Mouse (Mus musculus): Measurements from ENCODE around the gene Clpb. TPM values are rescaled to one million over a fixed set of nuclear protein-coding genes. Genes with fewer than 3 reads are reported as not detected.

The Clpb gene
- total RNA-seq, 1 experiment from 2014 or later = 7.7 TPM

DNA sequence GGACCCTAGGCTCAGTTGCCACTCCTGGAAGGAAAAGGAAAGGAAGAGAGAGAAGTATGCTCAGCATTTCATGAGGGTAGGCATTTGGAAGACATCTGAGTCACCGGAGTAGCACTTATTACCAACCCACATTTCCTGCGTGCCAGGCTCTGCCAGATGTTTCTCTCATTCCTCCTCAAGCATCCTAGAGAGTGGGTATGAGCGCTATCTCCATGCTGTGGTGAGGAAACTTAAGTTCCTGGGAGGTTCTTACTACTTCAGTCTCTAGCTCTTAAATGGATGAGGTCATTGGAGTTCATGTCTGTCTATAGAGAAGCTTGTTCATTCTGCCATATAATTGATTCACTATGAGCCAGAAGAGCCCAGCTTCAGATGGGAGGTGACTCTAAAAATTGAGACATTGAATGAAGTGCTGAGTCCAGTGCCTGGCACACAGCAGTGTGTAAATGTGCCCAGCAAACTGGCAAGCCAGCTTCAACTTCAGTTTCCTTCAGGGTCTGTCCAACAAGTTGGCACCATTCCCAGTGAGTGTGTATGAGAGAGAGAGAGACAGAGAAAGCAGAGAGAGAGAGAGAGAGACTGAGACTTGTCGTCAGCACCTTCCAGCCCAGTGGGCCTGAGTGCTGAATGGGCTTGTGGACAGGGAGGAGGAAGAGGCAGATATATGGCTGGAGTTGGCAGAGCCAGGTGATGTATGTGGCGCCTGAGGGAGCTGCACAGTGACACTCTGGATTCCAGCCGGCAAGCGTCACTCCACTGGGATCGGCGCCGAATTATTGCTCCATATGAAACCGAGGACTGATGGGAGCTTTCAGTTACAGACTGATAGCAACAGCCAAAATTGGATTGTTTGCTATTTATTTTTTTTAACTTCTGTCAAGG is 98.7 kb downstream of the Clpb start:
- no peak for ATAC-seq (ENCODE audit: extremely low read depth, insufficient number of reproducible peaks, low FRiP score, poor library complexity, severe bottlenecking)

DNA sequence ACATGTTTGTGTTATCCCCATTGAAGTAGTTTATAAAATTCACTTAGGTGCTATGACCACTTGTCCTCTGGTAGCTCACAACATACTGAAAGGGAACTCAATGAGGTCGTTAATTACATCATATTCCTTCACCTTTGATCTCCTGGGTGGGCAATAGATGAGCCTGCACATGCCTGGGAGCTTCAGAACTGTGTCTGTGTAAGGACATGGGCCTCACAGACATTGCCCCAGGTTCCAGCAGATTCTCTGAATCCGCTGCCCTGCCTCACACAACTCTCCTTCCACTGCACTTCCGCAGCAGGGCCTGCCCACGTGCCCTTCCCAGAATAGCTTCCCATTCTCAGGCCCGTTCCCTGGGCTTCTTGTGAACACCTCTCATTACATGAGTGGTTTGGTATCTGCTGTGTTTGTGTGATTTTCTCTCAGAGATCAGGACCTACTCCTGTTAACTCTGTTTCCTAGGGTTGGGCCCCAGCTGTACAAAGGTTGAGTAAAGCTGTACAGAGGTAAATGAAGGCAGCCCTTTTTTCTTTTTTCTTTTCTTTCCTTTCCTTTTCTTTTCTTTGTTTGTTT is 104.0 kb downstream of the Clpb start:
- no peak for ATAC-seq (ENCODE audit: extremely low read depth, insufficient number of reproducible peaks, low FRiP score, poor library complexity, severe bottlenecking)

DNA sequence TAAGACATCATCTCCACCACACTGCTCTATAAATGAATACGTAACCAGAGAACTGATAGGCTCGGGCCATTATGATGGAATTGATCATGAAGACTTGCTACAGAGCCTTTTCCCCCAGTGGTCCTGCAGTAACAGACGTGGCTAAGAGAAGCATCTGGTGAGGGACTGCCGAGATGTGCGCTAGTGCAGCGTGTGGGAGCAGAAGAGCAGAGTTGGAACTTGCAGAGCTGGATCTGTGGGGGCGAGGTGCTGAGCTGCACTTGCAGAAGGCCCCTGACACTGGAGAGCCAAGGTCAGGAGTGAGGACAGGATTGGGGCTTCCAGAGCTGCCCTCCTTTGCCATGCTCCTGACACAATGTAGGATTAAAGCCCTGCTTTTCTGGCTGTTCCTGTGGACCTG is 106.6 kb downstream of the Clpb start:
- no peak for ATAC-seq (ENCODE audit: extremely low read depth, insufficient number of reproducible peaks, low FRiP score, poor library complexity, severe bottlenecking)

DNA sequence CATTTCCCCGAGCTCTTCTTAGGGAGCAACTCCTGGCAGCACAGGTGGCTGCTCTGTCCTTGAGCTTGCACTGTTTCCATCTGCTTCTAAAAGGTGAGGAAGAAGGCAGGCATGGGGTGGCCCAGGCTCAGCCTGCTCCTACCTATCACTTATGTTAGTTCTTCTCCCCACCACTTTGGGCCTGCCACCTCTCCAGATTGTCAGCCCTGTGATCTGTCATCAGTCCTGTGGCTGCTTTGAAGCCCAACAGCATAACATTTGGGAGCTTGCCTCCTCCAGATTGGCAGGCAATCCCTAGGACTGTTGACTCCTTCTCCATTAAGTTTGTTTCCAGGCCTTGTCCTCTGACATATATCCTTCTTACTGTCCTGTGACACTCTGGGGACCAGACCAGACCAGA is 108.2 kb downstream of the Clpb start:
- ATAC-seq (ENCODE audit: extremely low read depth, insufficient number of reproducible peaks, low FRiP score, poor library complexity, severe bottlenecking) = no peak

DNA sequence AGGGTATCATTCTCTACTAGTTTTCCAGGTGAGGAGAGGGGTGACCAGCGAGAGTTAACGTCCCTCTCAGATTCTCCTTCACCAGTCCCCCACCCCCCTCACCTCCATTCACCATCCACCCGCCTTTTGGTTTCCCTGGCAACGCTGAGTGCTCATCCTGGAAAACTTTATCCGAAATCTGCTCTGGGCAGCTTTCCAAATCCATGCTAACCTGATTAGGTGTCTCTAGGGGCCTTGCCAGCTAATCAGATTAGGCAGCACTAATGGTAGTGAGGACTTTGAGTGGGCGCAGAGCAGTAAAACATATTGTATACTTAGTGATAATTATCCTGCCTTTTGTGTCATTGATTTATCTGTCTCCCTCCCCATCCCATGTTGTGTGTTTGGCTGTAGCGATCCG is 109.3 kb downstream of the Clpb start:
- ATAC-seq (ENCODE audit: extremely low read depth, insufficient number of reproducible peaks, low FRiP score, poor library complexity, severe bottlenecking) = no peak

DNA sequence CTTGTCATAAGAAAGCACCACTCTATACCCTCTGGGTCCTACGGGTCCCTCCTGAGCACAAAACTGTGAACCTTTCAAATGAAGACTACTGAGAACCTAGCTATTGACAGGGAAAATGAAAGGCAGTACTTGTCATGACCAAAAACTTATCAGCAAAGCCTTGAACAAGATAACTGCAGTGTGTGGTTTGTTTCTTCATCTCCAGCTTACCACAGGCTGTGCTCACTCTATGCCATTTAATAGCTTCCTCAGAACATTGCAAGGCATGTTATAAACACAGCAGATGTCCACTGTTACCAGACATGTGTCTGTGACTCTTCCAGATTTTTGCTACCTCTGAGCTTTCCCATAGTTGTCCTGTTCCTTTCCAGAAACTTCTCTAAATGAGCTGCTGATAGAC is 113.6 kb downstream of the Clpb start:
- ATAC-seq (ENCODE audit: extremely low read depth, insufficient number of reproducible peaks, low FRiP score, poor library complexity, severe bottlenecking) = no peak

DNA sequence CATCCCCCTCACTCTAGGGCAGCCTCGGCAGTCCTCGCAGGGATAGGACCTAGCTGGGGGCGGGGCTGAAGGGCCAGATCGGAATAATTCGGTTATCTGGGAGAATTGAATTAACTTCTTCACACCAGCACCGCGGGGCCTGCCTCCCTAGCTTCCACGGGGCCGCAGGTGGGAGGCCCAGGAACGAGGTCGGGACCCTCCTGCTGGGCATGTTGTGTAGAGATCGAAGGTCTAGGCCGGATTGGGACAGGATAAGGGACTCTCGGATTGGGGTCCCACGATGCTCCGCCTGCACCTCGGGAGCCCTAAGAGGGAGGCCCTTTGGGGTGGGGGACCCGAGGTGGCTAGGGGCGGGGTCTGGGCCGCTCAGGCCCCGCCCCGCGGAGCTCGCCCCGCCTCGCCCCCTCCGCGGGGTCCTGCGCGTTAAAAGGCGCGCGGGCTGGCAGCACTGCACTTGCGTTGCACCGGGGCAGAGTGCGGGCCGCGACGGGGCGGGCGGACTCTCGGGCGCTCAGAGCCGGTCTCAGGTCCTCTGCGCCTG is 154.5 kb downstream of the Clpb start, which contains the start of gene Phox2a:
TSS of gene Phox2a (plus strand) at position 453 of the 541 bp plus-strand sequence.
- no peak for ATAC-seq (ENCODE audit: extremely low read depth, insufficient number of reproducible peaks, low FRiP score, poor library complexity, severe bottlenecking)

DNA sequence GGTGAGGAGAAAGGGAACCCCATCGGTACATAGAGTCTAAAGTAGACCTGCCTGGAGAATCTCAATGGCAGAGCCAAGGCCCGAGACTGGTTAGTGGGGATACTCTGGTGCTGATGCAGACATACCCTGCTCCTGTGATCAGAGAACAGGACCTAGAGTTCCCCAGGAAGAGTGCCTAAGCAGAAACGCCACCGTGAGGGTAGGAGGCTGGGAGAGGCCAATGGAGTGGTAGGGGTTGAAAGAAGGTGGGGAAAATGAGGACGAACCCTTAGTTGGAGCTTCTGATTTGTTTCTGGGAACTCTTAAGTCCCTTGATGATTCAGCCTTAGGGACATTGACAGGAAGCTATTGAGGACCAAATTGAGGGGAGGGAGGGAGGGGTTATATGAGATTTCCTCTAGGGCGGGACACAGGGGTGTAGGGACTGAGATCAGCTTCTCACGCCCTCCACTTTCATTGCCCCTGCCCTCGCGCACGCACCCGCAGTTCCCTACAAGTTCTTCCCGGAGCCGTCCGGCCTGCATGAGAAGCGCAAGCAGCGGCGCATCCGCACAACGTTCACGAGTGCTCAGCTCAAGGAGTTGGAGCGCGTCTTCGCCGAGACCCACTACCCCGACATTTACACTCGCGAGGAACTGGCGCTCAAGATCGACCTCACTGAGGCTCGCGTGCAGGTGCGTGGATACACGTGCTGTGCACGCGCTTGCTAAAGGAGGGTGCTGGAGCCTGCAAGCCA is 157.0 kb downstream of the Clpb start:
- no peak for ATAC-seq (ENCODE audit: extremely low read depth, insufficient number of reproducible peaks, low FRiP score, poor library complexity, severe bottlenecking)

DNA sequence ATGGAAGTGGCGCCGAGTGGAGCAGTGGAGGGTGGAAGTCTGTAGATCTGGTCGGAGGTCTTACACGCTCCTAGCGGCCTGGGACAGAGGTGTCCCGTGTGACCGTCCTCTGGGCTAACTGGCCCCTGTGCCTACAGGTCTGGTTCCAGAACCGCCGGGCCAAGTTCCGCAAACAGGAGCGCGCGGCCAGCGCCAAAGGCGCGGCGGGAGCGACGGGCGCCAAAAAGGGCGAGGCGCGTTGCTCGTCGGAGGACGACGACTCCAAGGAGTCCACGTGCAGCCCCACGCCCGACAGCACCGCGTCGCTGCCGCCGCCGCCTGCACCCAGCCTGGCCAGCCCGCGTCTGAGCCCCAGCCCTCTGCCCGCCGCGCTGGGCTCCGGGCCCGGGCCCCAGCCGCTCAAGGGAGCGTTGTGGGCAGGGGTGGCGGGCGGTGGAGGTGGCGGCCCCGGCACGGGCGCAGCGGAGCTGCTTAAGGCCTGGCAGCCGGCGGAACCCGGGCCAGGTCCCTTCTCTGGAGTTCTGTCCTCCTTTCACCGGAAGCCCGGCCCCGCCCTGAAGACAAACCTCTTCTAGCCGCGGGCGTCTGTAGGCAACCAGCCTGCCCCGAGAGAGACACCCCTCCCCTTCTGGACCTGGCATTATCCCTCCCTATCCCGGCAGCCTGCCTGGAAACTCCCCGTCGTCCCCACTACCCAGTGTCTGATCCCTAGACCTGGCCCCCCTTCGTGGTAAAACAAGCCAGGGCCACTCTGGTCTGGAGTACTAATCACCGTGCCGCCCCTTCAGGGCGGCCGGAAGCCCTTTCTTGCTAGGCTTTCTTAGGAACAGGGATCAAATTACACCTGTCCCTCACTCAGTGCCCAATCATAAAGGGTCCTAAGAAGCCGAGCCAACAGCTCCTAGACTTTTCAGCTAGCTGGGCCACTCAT is 158.4 kb downstream of the Clpb start:
- no peak for ATAC-seq (ENCODE audit: extremely low read depth, insufficient number of reproducible peaks, low FRiP score, poor library complexity, severe bottlenecking)

DNA sequence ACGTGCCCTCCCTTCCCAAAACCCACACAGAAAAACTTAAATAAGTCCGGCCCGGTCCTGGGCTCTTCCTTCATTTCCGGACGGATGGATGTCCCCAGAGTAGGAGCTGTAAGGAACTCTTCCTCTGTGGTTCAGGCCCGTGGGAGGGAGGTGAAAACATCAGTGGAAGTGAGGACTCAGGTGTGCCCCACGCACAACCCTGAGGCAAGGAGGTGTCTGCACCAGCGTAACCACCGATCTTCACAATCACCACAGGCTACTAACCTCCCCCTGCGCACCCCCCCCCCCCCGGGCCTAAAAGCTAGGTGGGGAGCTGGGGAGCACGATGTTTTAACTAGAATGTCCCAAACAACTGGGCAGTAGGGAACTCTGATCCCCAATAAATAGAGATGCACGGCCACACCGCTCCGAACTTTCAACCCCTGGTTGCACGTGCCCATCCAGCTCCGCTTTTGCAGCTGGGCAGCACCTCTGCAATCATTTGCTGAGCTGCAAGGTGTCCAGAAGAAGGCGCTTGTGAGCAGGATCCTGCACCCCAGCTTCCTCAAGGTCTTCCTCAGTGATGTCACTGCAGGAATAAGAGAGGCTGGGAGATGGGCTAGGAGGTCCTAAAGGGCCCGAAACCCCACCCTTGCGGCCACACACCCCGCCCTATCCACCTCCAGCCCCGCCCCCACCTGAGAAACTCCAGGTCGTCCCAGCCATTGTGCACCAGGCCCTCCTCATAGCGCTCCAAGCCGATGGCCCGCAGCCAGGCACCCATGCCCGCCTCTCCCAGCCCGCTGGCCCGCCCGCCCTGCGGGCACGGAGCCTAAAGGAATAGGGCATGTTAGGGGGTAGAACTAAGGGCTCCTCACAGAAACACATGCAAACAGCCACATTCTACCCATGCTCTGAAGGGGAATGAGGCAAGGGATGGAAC is 159.7 kb downstream of the Clpb start:
- no peak for ATAC-seq (ENCODE audit: extremely low read depth, insufficient number of reproducible peaks, low FRiP score, poor library complexity, severe bottlenecking)

DNA sequence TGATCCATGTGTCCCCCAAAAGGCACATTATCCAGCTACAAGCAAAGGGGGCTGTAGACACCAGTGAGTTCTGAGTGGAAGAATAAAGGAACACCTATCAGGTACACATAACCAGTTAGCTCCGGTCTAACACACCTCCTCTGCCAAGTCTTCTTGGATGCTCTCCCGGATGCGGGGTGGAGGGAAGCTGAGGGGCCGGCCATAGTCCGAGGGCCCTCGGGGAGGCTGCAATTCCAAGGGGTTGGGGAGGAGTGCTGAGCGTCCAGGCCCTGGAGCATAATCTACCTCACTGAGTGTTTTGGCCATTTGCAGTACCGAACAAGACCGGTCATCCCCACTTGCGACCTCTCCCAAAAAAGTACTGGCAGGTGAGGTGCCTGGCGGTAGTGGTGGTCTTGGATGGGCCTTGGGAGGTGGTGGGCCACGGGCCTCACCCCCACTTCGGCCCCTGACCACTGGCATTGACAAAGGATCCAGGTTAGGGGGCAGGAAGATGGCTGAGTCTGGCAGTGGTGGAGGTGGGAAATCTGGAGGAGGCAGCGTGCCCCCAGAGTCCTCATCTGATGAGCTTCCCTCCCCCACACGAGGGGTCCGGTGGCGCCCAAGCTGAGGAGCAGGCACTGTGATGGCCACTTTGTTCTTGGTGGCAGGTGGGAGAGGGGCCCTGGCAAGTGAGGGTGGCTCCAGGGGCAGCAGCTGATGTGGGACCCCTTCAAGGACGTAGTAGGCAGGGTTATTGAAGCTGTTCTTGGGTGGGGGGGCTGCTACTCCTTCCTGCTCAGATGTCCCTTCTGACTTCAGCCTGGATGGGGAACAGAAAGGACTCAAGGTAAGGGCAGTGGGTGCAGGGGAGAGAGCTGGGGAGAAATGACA is 160.6 kb downstream of the Clpb start:
- ATAC-seq (ENCODE audit: extremely low read depth, insufficient number of reproducible peaks, low FRiP score, poor library complexity, severe bottlenecking) = no peak

DNA sequence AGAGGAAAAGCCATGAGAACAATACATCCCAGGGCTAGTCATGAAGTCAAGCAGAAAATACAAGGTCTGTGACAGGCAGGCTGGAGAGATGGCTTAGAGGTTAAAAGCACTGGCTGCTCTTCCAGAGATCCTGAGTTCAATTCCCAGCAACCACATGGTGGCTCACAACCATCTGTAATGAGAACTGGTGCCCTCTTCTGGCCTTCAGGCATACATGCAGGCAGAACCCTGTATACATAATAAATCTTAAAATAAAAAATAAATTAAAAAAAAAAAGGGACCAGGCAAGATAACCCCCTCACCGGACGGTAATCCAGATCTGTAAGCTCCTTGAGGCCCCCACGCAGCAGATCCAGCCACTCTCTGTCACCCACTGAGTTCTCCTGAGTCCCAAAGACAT is 166.9 kb downstream of the Clpb start:
- ATAC-seq (ENCODE audit: extremely low read depth, insufficient number of reproducible peaks, low FRiP score, poor library complexity, severe bottlenecking) = no peak

DNA sequence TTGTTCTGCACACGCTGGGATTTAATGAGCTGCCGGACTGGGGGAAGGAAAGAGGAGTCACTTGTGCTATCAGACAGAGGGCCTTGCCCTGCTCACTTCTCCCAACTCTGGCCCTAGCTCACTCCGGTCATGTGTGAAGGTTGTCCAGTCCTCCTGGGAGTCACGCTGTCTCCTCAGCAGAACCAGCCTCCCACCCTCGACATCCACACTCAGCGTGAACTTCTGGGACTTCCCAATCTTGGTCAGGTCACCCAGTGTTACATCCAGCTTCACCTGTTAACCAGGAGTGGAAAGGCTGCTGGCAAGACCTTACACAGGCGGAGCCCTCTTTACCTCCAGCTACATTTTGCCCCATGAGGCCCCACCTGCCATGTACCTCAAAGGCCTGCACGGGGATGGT is 168.0 kb downstream of the Clpb start:
- no peak for ATAC-seq (ENCODE audit: extremely low read depth, insufficient number of reproducible peaks, low FRiP score, poor library complexity, severe bottlenecking)

DNA sequence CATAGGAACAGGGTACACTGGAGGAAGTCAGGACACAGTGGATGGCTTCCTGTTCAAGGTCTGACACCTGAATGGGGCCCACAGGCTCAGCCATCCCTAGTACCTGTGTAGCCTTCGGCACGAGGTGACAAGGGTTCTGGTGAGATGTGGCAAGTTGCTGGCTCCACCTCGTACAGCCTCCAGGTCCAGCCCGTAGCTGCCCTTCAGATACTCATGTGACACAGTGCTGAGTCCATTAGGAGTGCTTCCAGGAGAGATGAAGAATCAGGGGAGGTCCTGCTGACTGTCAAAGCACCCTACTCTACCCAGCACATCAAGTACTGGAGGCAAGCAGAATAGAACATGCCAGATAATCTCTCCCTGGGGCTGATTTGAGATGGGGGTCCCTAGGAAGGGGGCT is 168.9 kb downstream of the Clpb start:
- ATAC-seq (ENCODE audit: extremely low read depth, insufficient number of reproducible peaks, low FRiP score, poor library complexity, severe bottlenecking) = no peak

DNA sequence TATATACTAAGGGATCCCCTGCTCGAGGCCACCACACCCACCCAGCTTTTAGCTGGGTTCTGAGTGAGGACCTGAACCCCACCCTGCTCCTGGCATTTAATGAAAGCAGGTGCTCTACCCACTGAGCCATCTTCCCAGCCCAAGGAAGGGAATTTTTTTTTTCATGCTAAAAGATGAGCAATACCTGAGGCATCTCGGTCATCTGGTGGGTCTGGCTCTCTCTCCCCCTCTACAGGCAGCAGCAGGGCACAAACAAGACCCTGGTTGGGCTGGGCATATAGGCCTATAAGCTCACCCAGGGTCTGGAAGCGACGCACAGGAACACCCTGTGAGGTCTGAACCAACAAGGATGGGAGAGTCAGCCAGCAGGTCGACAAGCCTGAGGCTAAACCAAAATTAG is 169.9 kb downstream of the Clpb start:
- no peak for ATAC-seq (ENCODE audit: extremely low read depth, insufficient number of reproducible peaks, low FRiP score, poor library complexity, severe bottlenecking)

DNA sequence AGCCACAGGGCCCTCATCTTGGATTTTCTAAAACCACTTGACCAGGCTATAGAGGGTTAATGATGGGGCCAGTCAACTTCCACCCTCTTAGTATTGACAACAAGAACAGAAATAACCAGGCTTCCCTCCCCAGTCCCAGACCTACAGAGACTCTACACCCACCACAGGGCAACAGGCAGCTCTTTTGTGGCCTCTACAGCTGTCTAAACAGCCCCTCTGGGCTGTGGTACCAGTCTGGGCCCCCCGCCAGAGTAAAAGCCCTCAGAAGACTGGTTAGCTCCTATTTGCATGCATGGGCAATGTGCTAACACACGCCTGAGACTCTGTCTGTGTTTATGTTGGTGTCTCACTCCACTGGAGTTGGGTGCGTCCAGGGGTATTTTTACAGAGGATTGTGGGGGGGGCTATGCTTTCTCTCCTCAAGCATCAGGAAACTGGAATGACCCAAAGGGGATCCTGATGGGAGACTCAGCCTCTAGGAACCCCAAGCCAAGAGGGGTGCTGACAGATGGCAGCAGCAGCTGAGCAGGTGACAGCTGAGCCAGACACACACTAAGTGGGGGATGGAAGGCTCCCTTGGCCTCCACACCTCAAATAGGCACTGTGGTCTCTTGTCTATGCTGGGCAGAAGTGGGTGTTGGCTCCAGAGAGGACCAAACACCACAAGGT is 170.6 kb downstream of the Clpb start:
- no peak for ATAC-seq (ENCODE audit: extremely low read depth, insufficient number of reproducible peaks, low FRiP score, poor library complexity, severe bottlenecking)

All from neutrophil, adult 5-6 weeks (primary cell).